Mouse (Mus musculus): Measurements from ENCODE around the gene Pigm. TPM values are rescaled to one million over a fixed set of nuclear protein-coding genes. Genes with fewer than 3 reads are reported as not detected.

Pigm gene
- polyA plus RNA-seq, 1 experiment from 2014 or later = 1.8 TPM

- Histone ChIP-seq H3K4me2 (ENCODE audit: low read depth, low read length) (no peak overlapping the region), H3K36me3 (ENCODE audit: control insufficient read depth, insufficient read depth) (no peaks in the 10 kb centered on the region), H3K9me3 (replicated peaks; ENCODE audit: control insufficient read depth, low read length) (no peaks in the 10 kb centered on the region), H3K9ac (ENCODE audit: low read depth, low read length) (no peak overlapping the region), H3K4me3 (ENCODE audit: low read depth, low read length) (no peak overlapping the region), H3K27ac (ENCODE audit: low read length) (no peak overlapping the region), H3K4me1 (ENCODE audit: control insufficient read depth, low read depth, low read length) (no peaks in the 10 kb centered on the region), H3K27me3 (ENCODE audit: control insufficient read depth, insufficient read depth, low read depth, low read length) (no peaks in the 10 kb centered on the region)
- ATAC-seq (ENCODE audit: low read depth) = no peak
- 57% methylated on average over 7 of the region's 7 CpGs for WGBS (ENCODE audit: insufficient replicate concordance)
Observed at GRCm38 (mm10) chr1:172415061-172415460, 38.7 kb downstream of the Pigm start.

DNA sequence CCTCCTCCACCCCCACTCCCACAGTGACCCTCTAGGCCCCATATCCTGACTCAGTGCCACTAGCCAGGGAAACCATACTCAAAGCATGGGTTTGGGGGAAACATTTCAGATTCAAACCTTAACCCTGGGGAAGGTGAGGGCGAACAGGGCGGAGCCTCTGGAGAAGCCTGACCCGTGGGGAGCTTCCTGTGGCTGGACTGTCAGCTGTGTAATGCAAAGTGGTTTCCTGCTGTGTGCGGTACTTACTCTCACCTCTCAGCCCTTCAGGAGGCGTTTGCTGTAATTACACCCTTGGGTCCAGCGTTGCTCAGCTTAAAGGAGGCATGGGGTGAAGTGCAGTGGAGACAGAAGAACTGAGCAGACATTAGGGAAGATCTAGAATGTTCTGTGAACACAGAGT, 41.8 kb downstream of the Pigm start:
- ATAC-seq (ENCODE audit: low read depth) = no peak
- no peaks in the 10 kb centered on the region for H3K4me1 ChIP-seq (ENCODE audit: control insufficient read depth, low read depth, low read length)
- no peak overlapping the region for H3K27ac ChIP-seq (ENCODE audit: low read length)
- H3K4me3 ChIP-seq (ENCODE audit: low read depth, low read length) = no peak overlapping the region
- no peaks in the 10 kb centered on the region for H3K27me3 ChIP-seq (ENCODE audit: control insufficient read depth, insufficient read depth, low read depth, low read length)
- H3K9ac ChIP-seq (ENCODE audit: low read depth, low read length) = no peak overlapping the region
- WGBS (ENCODE audit: insufficient replicate concordance) = 12% methylated on average over 6 of the region's 6 CpGs
- H3K4me2 ChIP-seq (ENCODE audit: low read depth, low read length) = no peak overlapping the region
- H3K36me3 ChIP-seq (ENCODE audit: control insufficient read depth, insufficient read depth) = no peaks in the 10 kb centered on the region
- no peaks in the 10 kb centered on the region for H3K9me3 ChIP-seq (replicated peaks; ENCODE audit: control insufficient read depth, low read length)

DNA sequence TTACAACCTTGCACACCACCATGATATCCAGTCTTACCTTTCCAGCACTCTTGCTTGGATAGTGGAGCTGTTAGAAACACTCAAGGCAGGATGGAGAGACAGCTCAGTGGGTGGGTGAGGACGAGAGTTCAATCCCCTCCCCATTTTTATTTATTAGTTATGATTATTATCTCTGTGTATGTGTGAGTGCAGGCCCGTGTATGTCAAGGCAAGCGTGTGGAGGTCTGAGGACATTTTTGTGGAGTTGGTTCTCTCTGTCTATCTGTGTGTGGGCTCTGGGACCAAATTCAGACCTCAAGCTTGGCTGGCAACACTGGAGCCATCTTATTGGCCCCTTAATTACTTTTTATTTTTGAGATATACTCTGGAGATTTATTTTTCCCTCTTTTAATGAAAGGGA, 42.3 kb downstream of the Pigm start:
- no peak for ATAC-seq (ENCODE audit: low read depth)
- H3K36me3 ChIP-seq (ENCODE audit: control insufficient read depth, insufficient read depth) = no peaks in the 10 kb centered on the region

DNA sequence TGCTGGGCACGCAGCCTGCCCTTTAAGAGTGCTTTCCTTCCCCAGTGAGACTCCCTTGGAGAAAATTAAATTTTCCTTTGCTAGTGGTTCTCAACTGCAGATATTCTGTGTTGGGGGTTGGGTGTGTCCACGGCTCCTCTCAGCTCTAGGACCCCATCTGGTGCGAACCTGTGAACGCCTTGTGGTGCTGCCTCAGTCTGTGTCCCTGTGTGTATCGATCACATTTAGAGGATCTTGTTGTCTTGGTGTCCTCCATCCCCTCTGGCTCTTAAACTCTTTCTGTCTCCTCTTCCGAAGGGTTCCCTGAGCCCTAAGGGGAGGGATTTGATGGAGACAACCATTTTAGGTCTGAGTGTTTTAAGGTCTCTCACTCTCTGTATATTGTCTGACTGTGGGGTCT, 43.8 kb downstream of the Pigm start:
- Histone ChIP-seq H3K4me3 (ENCODE audit: low read depth, low read length) (no peak overlapping the region), H3K9ac (ENCODE audit: low read depth, low read length) (no peak overlapping the region), H3K4me2 (ENCODE audit: low read depth, low read length) (no peak overlapping the region), H3K9me3 (replicated peaks; ENCODE audit: control insufficient read depth, low read length) (no peaks in the 10 kb centered on the region), H3K4me1 (ENCODE audit: control insufficient read depth, low read depth, low read length) (no peaks in the 10 kb centered on the region), H3K27me3 (ENCODE audit: control insufficient read depth, insufficient read depth, low read depth, low read length) (no peaks in the 10 kb centered on the region), H3K36me3 (ENCODE audit: control insufficient read depth, insufficient read depth) (no peaks in the 10 kb centered on the region), H3K27ac (ENCODE audit: low read length) (no peak overlapping the region)
- no peak for ATAC-seq (ENCODE audit: low read depth)
- 74% methylated on average over 6 of the region's 6 CpGs for WGBS (ENCODE audit: insufficient replicate concordance)

More for the DNA sequence above, 42.3 kb downstream of the Pigm start:
- Histone ChIP-seq H3K27me3 (ENCODE audit: control insufficient read depth, insufficient read depth, low read depth, low read length) (no peaks in the 10 kb centered on the region), H3K4me2 (ENCODE audit: low read depth, low read length) (no peak overlapping the region), H3K4me1 (ENCODE audit: control insufficient read depth, low read depth, low read length) (no peaks in the 10 kb centered on the region), H3K27ac (ENCODE audit: low read length) (no peak overlapping the region), H3K9me3 (replicated peaks; ENCODE audit: control insufficient read depth, low read length) (no peaks in the 10 kb centered on the region), H3K4me3 (ENCODE audit: low read depth, low read length) (no peak overlapping the region), H3K9ac (ENCODE audit: low read depth, low read length) (no peak overlapping the region)
- 36% methylated on average over 3 of the region's 3 CpGs for WGBS (ENCODE audit: insufficient replicate concordance)

DNA sequence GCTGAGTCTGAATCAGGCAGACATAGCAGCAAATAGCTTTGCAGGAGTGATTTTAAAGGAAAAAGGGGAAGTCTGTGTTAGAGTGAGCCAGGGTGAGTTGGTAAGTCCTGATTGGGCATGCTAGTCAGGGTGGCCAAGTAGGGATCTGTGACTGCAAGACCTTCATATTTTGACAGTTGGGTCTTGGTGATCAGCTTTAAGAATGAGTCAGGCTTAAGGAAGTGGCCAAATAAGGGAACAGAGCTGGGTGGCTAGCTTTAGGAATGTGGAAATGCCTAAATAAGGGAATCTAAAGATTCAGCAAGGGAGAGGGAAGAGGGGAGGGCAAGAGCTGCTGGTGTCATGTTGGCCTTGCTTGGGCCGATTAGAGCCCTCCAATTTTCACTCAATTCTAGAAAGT, 47.0 kb downstream of the Pigm start:
- Histone ChIP-seq H3K27ac (ENCODE audit: low read length) (no peak overlapping the region), H3K4me3 (ENCODE audit: low read depth, low read length) (no peak overlapping the region), H3K4me1 (ENCODE audit: control insufficient read depth, low read depth, low read length) (no peaks in the 10 kb centered on the region), H3K9me3 (replicated peaks; ENCODE audit: control insufficient read depth, low read length) (no peaks in the 10 kb centered on the region), H3K36me3 (ENCODE audit: control insufficient read depth, insufficient read depth) (no peaks in the 10 kb centered on the region), H3K4me2 (ENCODE audit: low read depth, low read length) (no peak overlapping the region), H3K9ac (ENCODE audit: low read depth, low read length) (no peak overlapping the region), H3K27me3 (ENCODE audit: control insufficient read depth, insufficient read depth, low read depth, low read length) (no peaks in the 10 kb centered on the region)
- WGBS (ENCODE audit: insufficient replicate concordance) = 25% methylated on average over 1 of the region's 1 CpGs
- no peak for ATAC-seq (ENCODE audit: low read depth)

DNA sequence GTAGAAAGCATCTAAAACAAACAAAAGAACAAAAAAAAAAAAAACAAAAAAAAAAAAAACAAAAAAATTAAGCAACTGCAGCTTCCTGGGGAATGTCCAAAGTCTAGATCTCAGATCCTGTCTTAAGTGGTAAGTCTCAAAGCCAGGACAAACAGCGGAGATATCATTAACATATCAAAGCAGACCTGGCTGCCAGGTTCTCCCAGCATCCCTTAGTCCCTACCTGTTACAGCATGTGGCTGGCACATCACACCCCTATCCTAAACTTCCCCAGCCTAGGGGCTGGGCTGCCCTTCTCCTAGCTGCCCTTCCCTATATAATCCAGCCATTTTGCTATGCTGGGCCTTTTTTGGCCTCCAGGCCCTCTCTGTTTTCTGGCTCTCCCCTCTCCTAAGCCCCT, 50.1 kb downstream of the Pigm start:
- no peak for ATAC-seq (ENCODE audit: low read depth)
- H3K27me3 ChIP-seq (ENCODE audit: control insufficient read depth, insufficient read depth, low read depth, low read length) = no peaks in the 10 kb centered on the region
- WGBS (ENCODE audit: insufficient replicate concordance) = 63% methylated on average over 1 of the region's 1 CpGs
- no peak overlapping the region for H3K4me3 ChIP-seq (ENCODE audit: low read depth, low read length)
- H3K9ac ChIP-seq (ENCODE audit: low read depth, low read length) = no peak overlapping the region
- no peaks in the 10 kb centered on the region for H3K36me3 ChIP-seq (ENCODE audit: control insufficient read depth, insufficient read depth)
- no peaks in the 10 kb centered on the region for H3K9me3 ChIP-seq (replicated peaks; ENCODE audit: control insufficient read depth, low read length)
- no peaks in the 10 kb centered on the region for H3K4me1 ChIP-seq (ENCODE audit: control insufficient read depth, low read depth, low read length)
- H3K4me2 ChIP-seq (ENCODE audit: low read depth, low read length) = no peak overlapping the region
- no peak overlapping the region for H3K27ac ChIP-seq (ENCODE audit: low read length)

DNA sequence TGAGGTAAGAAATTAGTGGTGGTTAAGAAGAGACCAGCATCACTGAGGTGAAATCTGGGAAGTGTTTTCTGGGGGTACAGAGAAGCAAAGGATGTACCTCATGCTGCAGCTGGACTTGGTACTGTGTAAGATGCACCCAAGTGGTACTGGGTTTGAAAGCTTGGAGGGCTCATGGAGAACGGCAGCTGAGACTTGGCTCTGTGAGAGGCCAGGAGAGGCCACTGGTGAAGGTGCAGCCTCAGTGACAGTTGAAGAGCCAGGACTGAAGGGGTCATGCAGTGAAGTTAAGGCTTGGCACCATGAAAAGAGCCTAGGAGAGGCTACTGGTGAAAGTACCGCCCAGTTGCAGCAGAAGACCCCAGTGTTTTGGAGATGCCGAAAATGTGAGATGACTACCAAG, 51.5 kb downstream of the Pigm start:
- no peaks in the 10 kb centered on the region for H3K4me1 ChIP-seq (ENCODE audit: control insufficient read depth, low read depth, low read length)
- no peak overlapping the region for H3K9ac ChIP-seq (ENCODE audit: low read depth, low read length)
- H3K36me3 ChIP-seq (ENCODE audit: control insufficient read depth, insufficient read depth) = no peaks in the 10 kb centered on the region
- no peak overlapping the region for H3K27ac ChIP-seq (ENCODE audit: low read length)
- H3K27me3 ChIP-seq (ENCODE audit: control insufficient read depth, insufficient read depth, low read depth, low read length) = no peaks in the 10 kb centered on the region
- 75% methylated on average over 3 of the region's 3 CpGs for WGBS (ENCODE audit: insufficient replicate concordance)
- no peak for ATAC-seq (ENCODE audit: low read depth)
- no peaks in the 10 kb centered on the region for H3K9me3 ChIP-seq (replicated peaks; ENCODE audit: control insufficient read depth, low read length)
- no peak overlapping the region for H3K4me3 ChIP-seq (ENCODE audit: low read depth, low read length)
- H3K4me2 ChIP-seq (ENCODE audit: low read depth, low read length) = no peak overlapping the region

GRCm38 (mm10) chr1:172428614-172429013, 52.3 kb downstream of the Pigm start:
- ATAC-seq (ENCODE audit: low read depth) = no peak
- Histone ChIP-seq H3K4me3 (ENCODE audit: low read depth, low read length) (no peak overlapping the region), H3K4me1 (ENCODE audit: control insufficient read depth, low read depth, low read length) (no peaks in the 10 kb centered on the region), H3K9me3 (replicated peaks; ENCODE audit: control insufficient read depth, low read length) (no peaks in the 10 kb centered on the region), H3K27me3 (ENCODE audit: control insufficient read depth, insufficient read depth, low read depth, low read length) (no peaks in the 10 kb centered on the region), H3K9ac (ENCODE audit: low read depth, low read length) (no peak overlapping the region), H3K36me3 (ENCODE audit: control insufficient read depth, insufficient read depth) (no peaks in the 10 kb centered on the region), H3K4me2 (ENCODE audit: low read depth, low read length) (no peak overlapping the region), H3K27ac (ENCODE audit: low read length) (no peak overlapping the region)
- 54% methylated on average over 1 of the region's 1 CpGs for WGBS (ENCODE audit: insufficient replicate concordance)

GRCm38 (mm10) chr1:172430731-172431220, 54.4 kb downstream of the Pigm start:
- no peak overlapping the region for H3K4me3 ChIP-seq (ENCODE audit: low read depth, low read length)
- no peak overlapping the region for H3K4me2 ChIP-seq (ENCODE audit: low read depth, low read length)
- no peak for ATAC-seq (ENCODE audit: low read depth)
- H3K9me3 ChIP-seq (replicated peaks; ENCODE audit: control insufficient read depth, low read length) = no peaks in the 10 kb centered on the region
- 32% methylated on average over 9 of the region's 9 CpGs for WGBS (ENCODE audit: insufficient replicate concordance)
- H3K4me1 ChIP-seq (ENCODE audit: control insufficient read depth, low read depth, low read length) = no peaks in the 10 kb centered on the region
- H3K9ac ChIP-seq (ENCODE audit: low read depth, low read length) = no peak overlapping the region
- H3K36me3 ChIP-seq (ENCODE audit: control insufficient read depth, insufficient read depth) = no peaks in the 10 kb centered on the region
- H3K27me3 ChIP-seq (ENCODE audit: control insufficient read depth, insufficient read depth, low read depth, low read length) = no peaks in the 10 kb centered on the region
- H3K27ac ChIP-seq (ENCODE audit: low read length) = no peak overlapping the region

Data from liver, embryonic 16.5 days (tissue).